Mouse (Mus musculus): ENCODE data around the gene Arl3.

Arl3 gene

GRCm38 (mm10) chr19:46532031-46532688 is 40.8 kb downstream of the Arl3 start:
- no peak for DNase-seq

- no peak for DNase-seq
Measured at GRCm38 (mm10) chr19:46531071-46532030, 41.6 kb downstream of the Arl3 start.

GRCm38 (mm10) chr19:46530449-46530990 is 42.5 kb downstream of the Arl3 start:
- DNase-seq, result no peak

- no peak for DNase-seq
Measured at GRCm38 (mm10) chr19:46529601-46530448, 43.2 kb downstream of the Arl3 start.

- DNase-seq, result peak; percentile 56 to 66
Measured at GRCm38 (mm10) chr19:46528529-46529213, 44.3 kb downstream of the Arl3 start.

- no peak for DNase-seq
Measured at GRCm38 (mm10) chr19:46527632-46528528, 45.1 kb downstream of the Arl3 start.

- no peak for DNase-seq
Measured at GRCm38 (mm10) chr19:46525691-46526631, 47.0 kb downstream of the Arl3 start.

GRCm38 (mm10) chr19:46524601-46525321 is 48.2 kb downstream of the Arl3 start:
- DNase-seq, result no peak

- DNase-seq, result no peak
Measured at GRCm38 (mm10) chr19:46524152-46524544, 48.9 kb downstream of the Arl3 start.

GRCm38 (mm10) chr19:46523480-46524151 is 49.4 kb downstream of the Arl3 start:
- no peak for DNase-seq

GRCm38 (mm10) chr19:46523131-46523479 is 49.9 kb downstream of the Arl3 start:
- no peak for DNase-seq

GRCm38 (mm10) chr19:46522433-46523044 is 50.5 kb downstream of the Arl3 start:
- no peak for DNase-seq

GRCm38 (mm10) chr19:46521698-46522097 is 51.3 kb downstream of the Arl3 start:
- no peak for DNase-seq

- DNase-seq, result no peak
Measured at GRCm38 (mm10) chr19:46518828-46519621, 54.0 kb downstream of the Arl3 start.

- peak in 1 of 2 experiments; percentile 41 for DNase-seq
Measured at GRCm38 (mm10) chr19:46518352-46518787, 54.6 kb downstream of the Arl3 start.

- no peak for DNase-seq
Measured at GRCm38 (mm10) chr19:46517529-46518351, 55.3 kb downstream of the Arl3 start.

Measured in spleen, adult 18-20 months (tissue).